In genomic region chr5:18087919-18088445, GRCm38 (mm10) we compare ENCODE assay signal across 8 mouse cellular contexts.
DNase-seq lines count a peak whose midpoint lies in the region; ATAC-seq and TF ChIP-seq lines count a peak whose summit lies in the region.

No protein-coding gene starts in this region.

- peaks cover 5% of the 10 kb centered on the region for H3K4me1 ChIP-seq in ES-Bruce4 (ENCODE audit: control insufficient read depth, insufficient read depth, low read length)
- H3K4me1 ChIP-seq in embryonic facial prominence, embryonic 12.5 days = 0 out of 2 replicates have a peak, but pooled peaks cover 5% of the 10 kb centered on the region

- H3K27ac ChIP-seq in ES-Bruce4 (ENCODE audit: insufficient read depth, low read length) = peak overlapping the region; percentile 77
- no peak overlapping the region for H3K27ac ChIP-seq in embryonic facial prominence, embryonic 12.5 days

- 0 out of 2 replicates have a peak, but pooled peaks have one; percentile 15 for ATAC-seq in embryonic facial prominence, embryonic 12.5 days (ENCODE audit: insufficient number of reproducible peaks, insufficient read depth, low FRiP score, low TSS enrichment)

- no peak overlapping the region for H3K4me2 ChIP-seq in embryonic facial prominence, embryonic 12.5 days (replicated peaks)

- H3K9ac ChIP-seq in ES-Bruce4 (ENCODE audit: low read depth, poor library complexity, severe bottlenecking) = no peak overlapping the region
- H3K9ac ChIP-seq in embryonic facial prominence, embryonic 12.5 days = no peak overlapping the region

- TF ChIP-seq CTCF in ES-Bruce4 (IDR thresholded peaks at IDR 0.05; ENCODE audit: low read depth, low read length) = peak; percentile 38

- 41% methylated on average over 8 of the region's 8 CpGs for WGBS in embryonic facial prominence, embryonic 12.5 days

- no peak overlapping the region for H3K4me3 ChIP-seq in ES-Bruce4 (ENCODE audit: low read depth, low read length)
- no peak overlapping the region for H3K4me3 ChIP-seq in embryonic facial prominence, embryonic 12.5 days

- peak; percentile 54 for DNase-seq in adrenal gland, postnatal 14 days
- DNase-seq in heart, postnatal 4 days = peak; percentile 51
- DNase-seq in layer of hippocampus, adult 18-20 months (ENCODE audit: low spot score in 2 of 2) = peak; percentile 5 to 72
- peak; percentile 73 for DNase-seq in lung, postnatal 10 days
- DNase-seq in right cerebral cortex, adult 2 months (ENCODE audit: low spot score in 2 of 2) = peak; percentile 32 to 41
- DNase-seq in spleen, adult 12 weeks (ENCODE audit: low spot score) = no peak

- TF ChIP-seq POLR2A in ES-Bruce4 (IDR thresholded peaks at IDR 0.05; ENCODE audit: insufficient read depth, low read length) = no peak

- no peaks in the 10 kb centered on the region for H3K27me3 ChIP-seq in ES-Bruce4 (ENCODE audit: control insufficient read depth, insufficient read depth, low read length, poor library complexity, severe bottlenecking)
- H3K27me3 ChIP-seq in embryonic facial prominence, embryonic 12.5 days = no peaks in the 10 kb centered on the region

- no peaks in the 10 kb centered on the region for H3K9me3 ChIP-seq in ES-Bruce4 (replicated peaks; ENCODE audit: control insufficient read depth, insufficient read depth, low read length, poor library complexity, severe bottlenecking)
- H3K9me3 ChIP-seq in embryonic facial prominence, embryonic 12.5 days = no peaks in the 10 kb centered on the region

- no peaks in the 10 kb centered on the region for H3K36me3 ChIP-seq in ES-Bruce4 (ENCODE audit: control insufficient read depth, insufficient read depth, low read length, poor library complexity, severe bottlenecking)
- H3K36me3 ChIP-seq in embryonic facial prominence, embryonic 12.5 days = no peaks in the 10 kb centered on the region

- TF ChIP-seq EP300 in ES-Bruce4 (IDR thresholded peaks at IDR 0.05; ENCODE audit: insufficient read depth, low read depth, low read length) = 0 out of 2 replicates have a peak, but pooled peaks have one; percentile 16
